Mouse (Mus musculus) hematopoietic stem cell, adult 5-6 weeks (primary cell): ENCODE results near the gene Bace2. TPM values are rescaled to one million over a fixed set of nuclear protein-coding genes. Genes with fewer than 3 reads are reported as not detected.

Experiments used
- ATAC-seq, 2 experiments: fragments of 125-278 bp in 1 of 2; replicated peaks in 1 of 2; 2 replicates each; pipeline ENCODE4 v1.8.0; 2016 to 2017; ENCODE audit warnings: inconsistent platforms in 2 of 2, mild to moderate bottlenecking in 2 of 2, moderate number of reproducible peaks in 2 of 2, low read depth in 1 of 2, moderate TSS enrichment in 1 of 2; ENCODE audit not compliant: low FRiP score in 2 of 2, poor library complexity in 2 of 2, severe bottlenecking in 2 of 2, insufficient read depth in 1 of 2, low TSS enrichment in 1 of 2
- total RNA-seq: library from RNA; stranded (forward); fragments of 172-1452, 232-1000 nt; gene quantifications from 2 replicates; pipeline ENCODE4 v1.2.3, GENCODE M21; 2017

Bace2 gene
- total RNA-seq, 1 experiment from 2014 or later: not detected

DNA sequence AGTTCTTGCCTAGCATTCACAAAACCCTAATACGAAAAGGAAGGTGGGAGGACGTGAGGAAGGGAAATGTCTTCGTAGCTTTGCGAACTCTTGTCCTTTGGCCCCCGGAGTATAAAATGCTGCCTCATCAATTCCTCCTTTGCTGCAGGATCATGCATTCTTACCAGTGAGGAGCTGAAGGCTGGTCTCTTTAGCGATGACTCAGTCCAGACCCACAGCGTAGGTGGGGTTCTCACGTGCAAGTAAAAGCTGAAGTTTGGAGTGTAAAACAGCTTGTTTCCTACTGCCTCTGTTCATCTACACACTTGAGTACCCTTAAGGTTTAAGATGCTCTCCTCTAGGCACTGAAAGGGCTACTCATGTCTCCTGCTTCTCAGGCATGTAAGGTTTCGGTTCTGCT, 85.4 kb downstream of the Bace2 start:
- ATAC-seq: no peak

DNA sequence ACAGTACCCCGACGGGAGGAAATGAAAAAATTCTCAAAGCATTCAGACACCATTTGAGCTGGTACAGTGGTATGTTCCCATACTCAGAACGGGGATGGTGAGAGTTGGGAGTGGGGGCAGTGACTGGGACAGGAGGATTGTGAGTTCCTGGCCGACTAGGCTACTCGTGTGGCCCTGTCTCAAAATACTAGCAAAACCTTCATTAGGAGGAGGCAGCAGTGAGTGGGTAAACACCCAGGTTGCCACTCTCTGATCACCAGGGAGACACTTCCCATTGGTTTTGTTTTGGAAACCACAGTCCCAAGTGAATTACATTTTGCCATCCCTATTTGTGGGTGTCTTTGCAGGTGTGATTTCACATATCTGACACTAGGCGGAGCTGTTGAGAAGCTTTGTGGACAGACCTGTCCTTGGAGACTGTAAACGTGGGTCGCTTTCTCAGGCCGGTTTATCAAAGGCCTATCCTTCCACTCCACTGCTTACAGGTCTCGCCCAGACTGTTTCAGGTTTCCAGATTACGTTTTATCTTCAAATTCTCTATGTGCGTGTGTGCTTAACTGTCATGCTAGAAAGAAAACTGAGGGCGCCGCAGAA, 87.2 kb downstream of the Bace2 start:
- peak; percentile 80 to 82 for ATAC-seq

DNA sequence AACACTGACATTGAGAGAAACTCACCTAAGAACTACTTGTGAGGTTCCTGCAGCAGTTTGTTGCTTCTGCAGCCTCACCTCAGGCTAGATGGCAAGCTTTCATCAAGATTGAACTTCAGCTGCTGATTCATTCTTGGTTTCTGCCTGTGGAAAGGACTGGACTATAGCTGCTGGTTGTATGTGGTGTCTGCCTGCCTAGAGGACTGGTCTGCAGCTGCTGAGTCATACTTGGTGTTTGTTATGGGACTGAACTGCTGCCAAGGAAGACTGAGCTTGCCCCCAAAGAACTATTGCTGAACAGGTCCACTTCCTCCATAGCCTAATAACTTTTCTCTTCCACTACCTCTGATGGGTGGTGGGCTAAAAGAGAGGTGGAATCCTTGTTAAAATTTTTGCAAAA, 90.8 kb downstream of the Bace2 start:
- no peak for ATAC-seq

DNA sequence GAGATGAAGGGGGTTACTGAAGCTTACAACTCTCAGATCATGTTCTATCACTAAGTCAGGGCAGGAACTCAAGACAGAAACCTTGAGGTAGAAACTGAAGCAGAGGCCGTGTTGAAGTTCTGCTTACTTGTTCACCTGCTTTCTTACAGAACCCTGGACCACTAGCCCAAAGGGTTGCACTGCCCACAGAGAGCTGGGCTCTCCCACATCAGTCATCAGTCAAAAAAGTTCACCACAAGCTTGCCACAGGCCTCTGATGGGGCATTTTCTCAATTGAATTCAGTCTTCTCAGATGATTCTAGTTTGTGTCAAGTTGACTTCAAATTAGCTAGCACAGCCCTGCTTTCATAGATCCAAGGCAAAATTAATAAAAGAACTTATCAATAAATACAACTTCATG, 103.3 kb downstream of the Bace2 start:
- ATAC-seq: no peak

DNA sequence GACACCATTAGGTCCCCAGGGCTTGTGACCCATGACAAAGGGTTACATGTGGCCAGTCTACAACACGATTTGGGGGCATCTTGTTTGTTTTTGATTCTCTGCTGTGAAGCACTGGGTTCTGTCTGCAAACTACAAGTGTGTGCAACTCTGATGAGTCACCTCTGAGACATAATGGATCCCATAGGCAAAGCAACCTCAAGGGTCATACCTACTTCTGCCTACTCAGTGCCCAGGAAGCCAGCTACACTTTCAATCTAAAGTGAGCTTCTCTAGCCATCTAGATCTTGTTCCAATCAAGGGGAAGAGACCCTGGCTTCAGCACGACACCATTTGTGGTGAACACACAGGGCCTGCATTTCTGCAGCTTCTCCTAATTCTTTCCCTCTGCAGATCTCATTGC, 104.7 kb downstream of the Bace2 start:
- ATAC-seq: no peak

DNA sequence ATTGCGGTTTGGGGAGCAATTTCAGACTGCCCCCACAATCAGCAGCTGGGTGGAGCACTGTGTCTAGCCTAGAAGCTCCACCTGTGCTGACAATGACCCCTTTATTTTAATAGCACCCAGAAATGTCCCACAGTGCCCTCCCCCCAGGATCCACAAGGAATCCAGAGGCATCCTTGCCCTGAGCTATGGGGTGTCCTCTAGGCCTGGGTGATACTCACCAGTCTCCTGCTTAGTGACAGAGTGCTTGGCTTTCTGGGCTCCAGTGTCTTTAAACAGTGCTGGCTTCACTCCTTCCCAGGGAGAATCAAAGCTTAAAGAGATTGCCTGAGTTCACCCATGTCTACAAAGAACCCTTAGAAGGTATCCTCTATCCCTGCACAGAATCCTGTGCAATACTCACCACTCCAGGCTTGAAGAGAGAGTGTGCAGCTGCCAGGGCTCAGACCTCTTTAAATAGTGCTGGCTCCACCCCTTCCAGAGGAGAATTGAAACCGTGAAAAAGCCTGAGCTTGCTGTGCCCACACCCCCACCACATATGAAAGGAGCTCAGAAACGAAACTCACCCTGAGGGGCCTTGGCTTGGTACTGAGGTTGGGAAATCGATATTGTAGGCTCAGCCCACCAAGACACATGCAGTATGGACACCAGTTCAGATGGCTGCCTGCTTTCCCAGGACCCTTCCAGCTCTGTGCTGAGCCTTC, 106.1 kb downstream of the Bace2 start, which contains the start of gene Mx1:
Mx1 (minus strand) TSS at position 427 of the 701 bp plus-strand sequence.
- ATAC-seq: peak; percentile 87 to 90

DNA sequence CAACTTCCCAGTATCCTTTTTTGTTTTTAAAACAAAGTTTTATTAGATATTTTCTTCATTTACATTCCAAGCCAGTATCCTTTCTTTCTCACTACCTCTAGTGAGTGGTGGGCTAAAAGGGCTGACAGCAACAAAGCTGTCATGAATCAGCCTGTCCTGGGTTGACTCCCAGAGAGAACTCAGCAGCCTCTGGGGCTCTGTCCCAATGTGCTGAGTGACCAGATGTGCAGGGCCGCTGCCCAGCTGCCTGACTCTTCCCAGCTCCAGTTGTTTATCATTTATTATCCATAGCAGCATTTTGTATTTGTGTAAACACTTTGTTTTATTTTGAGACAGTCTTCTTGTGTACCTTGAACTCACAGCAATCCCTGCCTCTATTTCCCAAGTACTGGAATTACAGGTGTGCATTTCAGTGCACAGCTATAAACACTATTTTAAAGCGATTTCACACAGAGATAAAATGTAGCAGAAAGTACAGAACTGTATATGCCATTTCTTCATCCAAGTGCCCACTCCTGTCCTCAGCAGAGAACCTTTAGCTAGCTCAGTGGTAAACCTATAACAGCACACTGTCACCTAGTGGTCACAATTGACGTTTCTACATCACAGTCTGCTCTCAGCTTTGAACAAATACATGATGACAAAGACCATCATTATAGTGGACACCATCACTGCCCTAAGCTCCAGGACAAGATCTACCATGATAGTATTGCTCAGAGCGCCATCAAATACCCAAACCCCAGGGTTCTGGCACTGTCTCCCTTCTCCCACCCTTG, 109.8 kb downstream of the Bace2 start:
- ATAC-seq: peak in 1 of 2 experiments; percentile 44; a peak in 1 of 4 replicates

DNA sequence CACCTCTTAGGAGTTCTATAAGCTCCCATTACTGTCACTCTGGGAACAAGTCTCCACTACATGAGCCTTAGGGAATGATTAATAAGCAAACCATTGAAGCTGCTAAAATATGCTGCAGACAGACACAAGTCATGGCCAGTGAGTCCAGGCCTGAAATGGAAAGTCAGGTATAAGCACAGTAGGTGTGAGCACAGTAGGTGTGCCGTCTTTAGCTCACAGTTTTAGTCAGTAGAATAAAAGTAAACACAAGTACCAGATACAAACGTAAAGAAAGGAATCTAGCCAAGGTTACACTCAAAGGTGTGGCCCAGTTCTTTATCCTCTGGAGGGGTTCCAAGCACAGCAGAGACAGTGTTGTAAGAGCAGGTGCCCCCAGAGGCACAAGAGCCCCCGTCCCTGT, 110.9 kb downstream of the Bace2 start:
- no peak for ATAC-seq

DNA sequence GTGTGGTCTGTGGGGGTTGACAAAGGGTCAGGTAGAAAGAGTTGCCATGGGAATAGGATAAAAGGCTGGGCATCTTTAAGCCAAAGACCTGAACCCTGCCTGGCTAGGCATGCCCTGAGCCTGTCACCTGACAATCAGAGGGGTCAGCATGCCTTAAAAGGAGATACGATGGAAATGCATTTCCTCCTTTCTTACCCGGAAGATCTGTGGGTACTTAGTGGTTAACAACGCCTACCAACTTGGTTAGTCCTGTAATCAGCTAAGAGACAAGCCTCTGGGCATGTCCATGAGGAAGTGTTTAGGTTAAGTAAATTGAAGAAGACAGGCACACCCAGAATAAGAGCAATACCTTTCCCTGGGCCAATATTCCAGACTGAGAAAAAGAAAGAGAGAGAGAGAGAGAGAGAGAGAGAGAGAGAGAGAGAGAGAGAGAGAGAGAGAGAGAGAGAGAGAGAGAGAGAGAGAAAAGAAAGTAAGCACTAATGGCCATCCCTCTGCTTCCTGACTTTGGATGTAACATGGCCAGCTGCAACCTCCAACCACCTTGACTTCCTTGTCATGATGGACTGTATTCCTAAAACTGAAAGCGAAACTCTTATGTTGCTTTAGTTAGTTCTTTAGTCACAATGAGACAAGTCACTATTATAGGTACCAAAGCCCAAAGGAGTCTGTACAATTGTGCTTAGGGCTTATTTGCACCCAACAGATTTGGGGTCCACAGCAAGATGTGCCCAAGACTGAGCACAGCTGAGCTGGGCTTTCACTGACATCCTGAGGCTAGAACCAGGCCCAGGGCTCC, 111.7 kb downstream of the Bace2 start:
- ATAC-seq: no peak

DNA sequence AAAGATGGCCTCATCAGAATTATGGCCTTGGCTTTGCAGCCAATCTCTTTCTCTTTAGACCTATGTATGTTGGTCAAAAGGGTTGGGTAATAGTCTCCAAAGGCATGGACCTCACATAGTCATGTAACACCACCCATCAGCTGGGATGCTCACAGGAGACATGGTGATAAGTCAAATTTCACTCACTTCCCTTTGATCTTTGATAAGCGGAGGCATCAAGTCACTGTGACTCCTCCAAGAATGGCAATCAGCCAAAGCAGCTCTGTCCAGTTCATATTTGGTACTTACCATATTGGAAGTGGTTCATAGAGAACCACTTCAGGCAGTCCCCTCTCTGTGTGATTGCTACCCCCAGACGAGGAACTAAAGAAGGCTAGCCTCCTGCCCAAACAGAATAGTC, 118.1 kb downstream of the Bace2 start:
- no peak for ATAC-seq

DNA sequence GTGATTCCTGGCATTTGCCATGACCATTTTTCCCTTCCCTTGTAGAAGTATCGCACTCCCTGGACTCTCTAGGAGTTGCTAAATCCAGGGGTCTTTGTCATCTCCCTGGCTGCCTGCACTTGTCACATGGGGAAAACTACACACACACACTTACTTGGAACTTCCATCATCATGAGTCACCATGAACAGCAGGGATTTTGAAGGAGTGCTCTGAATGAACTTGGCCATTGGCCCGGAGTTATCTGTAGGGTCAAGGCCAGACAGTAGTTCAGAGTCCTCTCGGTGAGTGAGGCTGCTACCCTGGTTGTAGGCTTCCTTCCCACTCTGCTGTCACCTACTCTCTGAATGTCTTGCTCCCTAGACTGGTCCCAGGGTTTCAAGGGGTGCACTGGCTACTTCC, 119.0 kb downstream of the Bace2 start:
- ATAC-seq: no peak

DNA sequence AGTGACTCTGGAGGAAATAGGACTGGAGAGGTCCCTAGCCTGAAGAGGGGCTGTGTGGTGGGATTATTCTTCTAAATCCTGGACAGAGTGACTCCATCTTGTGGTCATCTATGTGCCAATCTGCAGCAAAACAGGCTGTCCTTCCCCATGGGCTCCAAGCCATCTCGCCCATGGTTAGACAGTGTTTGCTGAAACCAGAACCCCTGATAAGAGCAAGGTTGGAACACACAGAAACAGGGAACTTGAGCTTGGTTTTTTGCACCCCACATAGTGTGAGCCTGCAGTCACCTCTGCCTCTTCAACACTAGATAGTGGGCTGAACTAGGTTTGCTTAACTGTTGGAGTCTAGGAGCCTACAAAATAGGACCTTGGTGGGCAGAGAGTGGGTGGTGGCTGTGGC, 120.0 kb downstream of the Bace2 start:
- 0 out of 4 replicates have a peak, but pooled peaks of 1 of the 2 experiments have one; percentile 7 for ATAC-seq

DNA sequence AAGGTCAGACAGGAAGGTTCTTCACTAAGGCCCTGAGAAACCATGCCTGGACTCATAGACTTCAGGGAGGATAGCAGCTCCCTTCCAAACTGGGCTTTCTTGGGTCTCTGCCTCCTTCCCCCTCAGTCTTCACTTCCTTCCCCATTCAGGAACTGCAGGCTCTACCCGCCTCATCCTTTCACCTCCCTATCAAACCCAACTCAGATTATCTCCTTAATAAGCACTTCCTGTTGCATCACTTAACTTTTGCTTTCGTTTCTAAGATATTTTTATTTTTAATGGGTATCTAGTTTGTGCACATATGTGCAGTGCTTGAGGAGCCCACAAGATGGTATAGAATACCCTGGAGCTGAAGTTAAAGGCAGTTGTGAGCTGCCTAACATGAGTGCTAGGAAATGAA, 122.1 kb downstream of the Bace2 start:
- peak; percentile 61 to 77; a peak in 3 of 4 replicates for ATAC-seq

DNA sequence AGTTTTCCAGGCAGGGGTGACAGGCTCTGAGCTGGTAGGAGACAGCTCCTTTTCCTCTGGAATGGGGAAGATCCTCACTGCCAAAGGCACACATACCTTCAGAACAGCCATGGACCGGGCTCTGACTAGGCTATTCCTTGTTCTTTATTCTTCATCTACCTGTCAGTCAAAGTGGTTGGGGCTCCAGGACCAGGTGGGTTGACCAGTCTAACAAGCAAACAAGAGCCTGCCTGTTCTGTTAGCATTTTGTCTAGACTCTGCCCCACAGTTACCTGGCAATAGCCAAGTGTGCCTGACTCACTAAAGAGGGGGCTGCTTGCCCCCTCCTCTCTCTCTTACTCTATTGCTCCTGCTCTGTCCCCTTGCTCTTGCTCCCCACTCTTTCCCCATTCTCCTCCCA, 135.8 kb downstream of the Bace2 start:
- ATAC-seq: no peak
